Mouse (Mus musculus) embryonic stem cell, embryonic (primary cell): ENCODE measurements at regions not wholly inside any gene's neighbourhood (a gene's known extent, or its start where the extent isn't known, plus 50 kb on each side); places are given as distances from the start of the nearest gene placed in this dataset.

Source experiments
- CTCF ChIA-PET, 4 experiments: fragments of 300-600 bp in 2 of 4; fragments of 350-600 bp in 2 of 4; sonication (Branson Sonifier 250); formaldehyde crosslinking; loops; one replicate each; lab custom pipeline; 2022; ENCODE audit warnings: inconsistent platforms in 2 of 4; lab: Charles Lee
- POLR2A ChIA-PET, 4 experiments: fragments of 300-600 bp in 2 of 4; fragments of 350-600 bp in 2 of 4; sonication (Branson Sonifier 250); formaldehyde crosslinking; loops; one replicate each; lab custom pipeline; 2022; ENCODE audit warnings: antibody characterized with exemption in 4 of 4, inconsistent platforms in 1 of 4; lab: Charles Lee

- POLR2A ChIA-PET = interaction anchor here in 1 of 4 experiments (0.9 kb wide), 1 partner anchor 36 kb away, joined by 3 read pairs; no protein-coding TSS in a partner anchor
- CTCF ChIA-PET = no interaction called here
Measured at GRCm38 (mm10) chr12:46197482-46198101, 621.1 kb downstream of the Nova1 start.

DNA sequence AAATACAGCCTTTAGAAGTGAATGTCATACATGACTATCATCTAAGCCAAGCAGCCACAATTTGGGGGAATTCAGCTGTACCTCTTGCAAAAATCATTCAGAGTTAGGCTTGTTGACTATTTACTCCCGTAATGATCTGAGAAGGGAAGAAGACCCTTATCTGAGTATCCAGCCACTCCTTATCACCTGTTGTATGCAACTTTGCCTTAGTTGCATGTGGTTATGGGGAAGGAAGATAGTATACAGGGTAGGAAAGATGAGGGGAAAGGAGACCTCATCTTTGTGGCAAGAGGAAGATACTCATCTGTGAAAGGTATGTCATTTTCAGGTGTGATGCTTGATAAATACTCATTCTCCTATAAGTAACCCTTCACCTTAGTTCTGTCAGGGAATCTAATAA, 624.6 kb downstream of the Nova1 start:
- ChIA-PET POLR2A (no interaction called here), CTCF (no interaction called here)
